ENCODE assay signal across 15 mouse cellular contexts in the genomic region with DNA sequence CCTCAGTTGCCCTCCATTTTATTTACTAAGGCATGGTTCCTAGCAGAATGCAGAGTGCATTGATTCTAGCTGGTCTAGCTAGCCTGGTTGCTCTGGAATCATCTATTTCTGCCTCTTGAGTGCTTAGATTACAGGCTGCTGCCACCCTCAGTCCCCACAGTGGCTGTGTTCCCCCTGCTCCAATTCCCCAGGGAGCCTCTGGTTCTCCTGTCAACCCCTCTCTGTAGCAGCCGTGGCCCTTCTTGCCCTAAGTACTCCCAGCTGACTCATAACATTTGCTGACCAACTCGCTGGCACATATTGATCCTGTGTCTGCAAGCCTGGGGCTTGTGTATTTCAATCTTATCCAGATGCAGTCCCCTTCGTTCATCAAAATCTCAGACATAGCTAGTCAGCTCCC.
"Had no signal": no experiment of that assay in that cellular context is flagged by ENCODE, and none has a peak within 500 bp of the region (broad histone marks: within the 10 kb centered on the region; RNA-seq: fewer than 3 reads in every experiment).

No protein-coding gene starts in this region.

- H3K9ac ChIP-seq: limb, embryonic 12.5 days; liver, embryonic 15.5 days; midbrain, embryonic 15.5 days; neural tube, embryonic 15.5 days; stomach, embryonic 15.5 days had no signal

- H3K36me3 ChIP-seq: limb, embryonic 12.5 days; liver, embryonic 15.5 days; midbrain, embryonic 10.5 days; midbrain, embryonic 15.5 days; neural tube, embryonic 15.5 days; stomach, embryonic 15.5 days had no signal

- H3K9me3 ChIP-seq: liver, embryonic 15.5 days; neural tube, embryonic 15.5 days; stomach, embryonic 15.5 days had no signal

- H3K27ac ChIP-seq: left cerebral cortex, adult 2 months; limb, embryonic 12.5 days; liver, embryonic 15.5 days; midbrain, embryonic 10.5 days; midbrain, embryonic 15.5 days; neural tube, embryonic 15.5 days; stomach, embryonic 15.5 days had no signal

- H3K4me1 ChIP-seq: limb, embryonic 12.5 days; liver, embryonic 15.5 days; midbrain, embryonic 10.5 days; midbrain, embryonic 15.5 days; neural tube, embryonic 15.5 days; stomach, embryonic 15.5 days had no signal

- ATAC-seq: lung, postnatal 0 days; midbrain, embryonic 15.5 days had no signal

- H3K27me3 ChIP-seq: limb, embryonic 12.5 days; liver, embryonic 15.5 days; midbrain, embryonic 15.5 days; neural tube, embryonic 15.5 days; stomach, embryonic 15.5 days had no signal

- H3K4me2 ChIP-seq: limb, embryonic 12.5 days; liver, embryonic 15.5 days; midbrain, embryonic 15.5 days; neural tube, embryonic 15.5 days; stomach, embryonic 15.5 days had no signal

- H3K4me3 ChIP-seq: left cerebral cortex, adult 2 months; limb, embryonic 12.5 days; liver, embryonic 15.5 days; midbrain, embryonic 10.5 days; midbrain, embryonic 15.5 days; neural tube, embryonic 15.5 days; stomach, embryonic 15.5 days had no signal

- DNase-seq: kidney, adult 8-10 months; kidney, postnatal 25 days; liver; lung, adult 2 months; lung, postnatal 36 days; right cerebral cortex, postnatal 14 days; thymus, postnatal 14 days had no signal
